Mouse (Mus musculus): ENCODE results near the gene Tpcn2.

The Tpcn2 gene

GRCm38 (mm10) chr7:145154066-145154465, 129.7 kb downstream of the Tpcn2 start:
- no peak for DNase-seq (ENCODE audit: low read depth, low spot score)

- DNase-seq (ENCODE audit: low read depth, low spot score), result no peak
Observed at GRCm38 (mm10) chr7:145151845-145152244, 132.0 kb downstream of the Tpcn2 start.

- no peak for DNase-seq (ENCODE audit: low read depth, low spot score)
Observed at GRCm38 (mm10) chr7:145148902-145149301, 134.9 kb downstream of the Tpcn2 start.

- no peak for DNase-seq (ENCODE audit: low read depth, low spot score)
Observed at GRCm38 (mm10) chr7:145147973-145148698, 135.7 kb downstream of the Tpcn2 start.

- DNase-seq (ENCODE audit: low read depth, low spot score), result no peak
Observed at GRCm38 (mm10) chr7:145146252-145146930, 137.4 kb downstream of the Tpcn2 start.

GRCm38 (mm10) chr7:145143502-145144070, 140.2 kb downstream of the Tpcn2 start:
- no peak for DNase-seq (ENCODE audit: low read depth, low spot score)

GRCm38 (mm10) chr7:145140656-145141055, 143.2 kb downstream of the Tpcn2 start:
- DNase-seq (ENCODE audit: low read depth, low spot score), result no peak

- no peak for DNase-seq (ENCODE audit: low read depth, low spot score)
Observed at GRCm38 (mm10) chr7:145139576-145139975, 144.2 kb downstream of the Tpcn2 start.

- no peak for DNase-seq (ENCODE audit: low read depth, low spot score)
Observed at GRCm38 (mm10) chr7:145139100-145139499, 144.7 kb downstream of the Tpcn2 start.

GRCm38 (mm10) chr7:145137871-145138270, 145.9 kb downstream of the Tpcn2 start:
- DNase-seq (ENCODE audit: low read depth, low spot score), result no peak

GRCm38 (mm10) chr7:145136831-145137230, 147.0 kb downstream of the Tpcn2 start:
- DNase-seq (ENCODE audit: low read depth, low spot score), result no peak

All from c-Kit-negative CD71-positive TER-119-positive erythroid progenitor cells, embryonic 14.5 days (primary cell).